Mouse (Mus musculus): Measurements from ENCODE around the gene Tnfrsf21. TPM values are rescaled to one million over a fixed set of nuclear protein-coding genes. Genes with fewer than 3 reads are reported as not detected.
A peak's percentile ranks its signal among the peaks of the same experiment; 100 is the strongest.

The Tnfrsf21 gene
- polyA plus RNA-seq, 2 experiments: 17.0 to 21.2 TPM

DNA sequence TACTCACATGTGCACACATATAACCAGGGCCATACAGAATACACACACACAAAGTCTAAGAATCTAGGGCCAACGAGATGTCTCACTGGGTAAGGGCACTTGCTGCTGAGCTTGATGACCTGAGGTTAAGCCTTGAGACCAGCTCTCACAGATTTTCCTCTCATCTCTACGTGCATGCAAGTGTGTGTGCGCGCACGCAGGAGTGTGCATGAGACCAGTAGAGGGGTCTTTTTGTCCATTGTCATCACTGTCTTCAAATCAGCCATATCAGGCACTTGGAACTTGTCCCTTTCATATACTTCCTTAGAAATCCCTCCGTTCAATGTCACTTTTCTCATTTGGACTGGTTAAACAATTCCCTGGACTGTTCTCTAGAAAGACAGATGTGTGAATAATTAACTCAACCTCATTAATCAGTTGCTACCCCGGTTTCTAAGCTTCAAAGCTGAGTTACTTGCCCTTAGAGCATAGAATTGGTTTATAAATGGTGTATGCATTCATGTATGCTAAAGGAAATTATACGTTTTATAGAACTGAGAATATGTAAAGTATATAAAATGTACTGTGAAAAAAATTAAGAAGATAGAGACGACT, 97.1 kb downstream of the Tnfrsf21 start:
- Histone ChIP-seq H3K9me3 (ENCODE audit: control insufficient read depth, low read length) (no peaks in the 10 kb centered on the region), H3K36me3 (replicated peaks; ENCODE audit: control insufficient read depth, insufficient read depth, low read depth) (no peaks in the 10 kb centered on the region), H3K27me3 (ENCODE audit: control insufficient read depth, insufficient read depth, low read length) (no peaks in the 10 kb centered on the region), H3K4me3 (ENCODE audit: insufficient read depth in 1 of 2, low read depth in 2 of 2, low read length in 2 of 2) (no peak overlapping the region), H3K9ac (replicated peaks) (no peak overlapping the region), H3K4me2 (ENCODE audit: low read depth) (no peak overlapping the region), H3K27ac (no peak overlapping the region), H3K4me1 (replicated peaks; ENCODE audit: control insufficient read depth in 2 of 2, insufficient read depth in 2 of 2, low read length in 1 of 2) (peaks cover 0 to 17% of the 10 kb centered on the region in 2 experiments; a peak in 2 of 4 replicates)
- DNase-seq (ENCODE audit: low read depth in 3 of 3, low spot score in 3 of 3) (no peak), ATAC-seq (ENCODE audit: insufficient read depth) (no peak)
- WGBS (ENCODE audit: insufficient replicate concordance): 65% methylated on average over 9 of the region's 9 CpGs
- TF ChIP-seq EP300 (IDR thresholded peaks at IDR 0.05; ENCODE audit: low read depth): no peak
- no peak for TF ChIP-seq CTCF (IDR thresholded peaks at IDR 0.05; ENCODE audit: low read depth)

- H3K4me2 ChIP-seq (ENCODE audit: low read depth): no peak overlapping the region
- no peaks in the 10 kb centered on the region for H3K27me3 ChIP-seq (ENCODE audit: control insufficient read depth, insufficient read depth, low read length)
- peaks cover 0 to 17% of the 10 kb centered on the region in 2 experiments; a peak in 2 of 4 replicates for H3K4me1 ChIP-seq (replicated peaks; ENCODE audit: control insufficient read depth in 2 of 2, insufficient read depth in 2 of 2, low read length in 1 of 2)
- WGBS (ENCODE audit: insufficient replicate concordance): 59% methylated on average over 8 of the region's 8 CpGs
- no peak overlapping the region for H3K9ac ChIP-seq (replicated peaks)
- H3K9me3 ChIP-seq (ENCODE audit: control insufficient read depth, low read length): no peaks in the 10 kb centered on the region
- no peak for TF ChIP-seq CTCF (IDR thresholded peaks at IDR 0.05; ENCODE audit: low read depth)
- no peak for TF ChIP-seq EP300 (IDR thresholded peaks at IDR 0.05; ENCODE audit: low read depth)
- H3K36me3 ChIP-seq (replicated peaks; ENCODE audit: control insufficient read depth, insufficient read depth, low read depth): no peaks in the 10 kb centered on the region
- no peak overlapping the region for H3K4me3 ChIP-seq (ENCODE audit: insufficient read depth in 1 of 2, low read depth in 2 of 2, low read length in 2 of 2)
- DNase-seq (ENCODE audit: low read depth in 3 of 3, low spot score in 3 of 3) (no peak), ATAC-seq (ENCODE audit: insufficient read depth) (no peak; the same call in 1 of the 2 replicates)
- H3K27ac ChIP-seq: no peak overlapping the region
Observed at GRCm38 (mm10) chr17:43114086-43114581, 97.8 kb downstream of the Tnfrsf21 start.

GRCm38 (mm10) chr17:43114926-43115325, 98.6 kb downstream of the Tnfrsf21 start:
- Histone ChIP-seq H3K9ac (replicated peaks) (no peak overlapping the region), H3K4me3 (ENCODE audit: insufficient read depth in 1 of 2, low read depth in 2 of 2, low read length in 2 of 2) (no peak overlapping the region), H3K4me1 (replicated peaks; ENCODE audit: control insufficient read depth in 2 of 2, insufficient read depth in 2 of 2, low read length in 1 of 2) (peaks cover 0 to 17% of the 10 kb centered on the region in 2 experiments; a peak in 2 of 4 replicates), H3K27me3 (ENCODE audit: control insufficient read depth, insufficient read depth, low read length) (no peaks in the 10 kb centered on the region), H3K36me3 (replicated peaks; ENCODE audit: control insufficient read depth, insufficient read depth, low read depth) (no peaks in the 10 kb centered on the region), H3K27ac (no peak overlapping the region), H3K4me2 (ENCODE audit: low read depth) (no peak overlapping the region), H3K9me3 (ENCODE audit: control insufficient read depth, low read length) (no peaks in the 10 kb centered on the region)
- WGBS (ENCODE audit: insufficient replicate concordance): 74% methylated on average over 6 of the region's 6 CpGs
- ATAC-seq (ENCODE audit: insufficient read depth): peak; percentile 8; the same call in 1 of the 2 replicates
- DNase-seq (ENCODE audit: low read depth in 3 of 3, low spot score in 3 of 3): no peak
- TF ChIP-seq EP300 (IDR thresholded peaks at IDR 0.05; ENCODE audit: low read depth) (no peak), CTCF (IDR thresholded peaks at IDR 0.05; ENCODE audit: low read depth) (no peak)

DNA sequence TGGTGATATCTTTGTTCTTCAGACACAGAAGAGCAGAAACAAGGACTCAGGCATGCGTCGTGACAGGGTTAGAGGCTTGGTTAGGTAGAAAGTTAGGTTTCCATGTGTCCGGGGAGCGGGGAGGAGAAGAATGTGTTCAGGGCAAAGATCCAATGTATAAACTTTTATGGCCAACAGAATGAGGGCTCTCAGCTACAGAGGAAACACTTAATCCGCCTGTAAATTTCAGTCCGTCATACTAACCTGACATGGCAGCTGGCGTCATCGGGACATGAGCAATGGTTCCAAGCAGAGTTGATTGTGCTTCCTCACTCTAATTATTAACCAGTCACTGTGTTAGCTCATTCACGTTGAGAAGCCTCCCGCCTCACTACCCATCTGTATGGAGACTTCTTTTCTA, 100.4 kb downstream of the Tnfrsf21 start:
- TF ChIP-seq CTCF (IDR thresholded peaks at IDR 0.05; ENCODE audit: low read depth): no peak
- no peak for TF ChIP-seq EP300 (IDR thresholded peaks at IDR 0.05; ENCODE audit: low read depth)
- DNase-seq (ENCODE audit: low read depth in 3 of 3, low spot score in 3 of 3) (no peak), ATAC-seq (ENCODE audit: insufficient read depth) (no peak)
- Histone ChIP-seq H3K4me2 (ENCODE audit: low read depth) (no peak overlapping the region), H3K9me3 (ENCODE audit: control insufficient read depth, low read length) (no peaks in the 10 kb centered on the region), H3K4me1 (replicated peaks; ENCODE audit: control insufficient read depth in 2 of 2, insufficient read depth in 2 of 2, low read length in 1 of 2) (peaks cover 0 to 17% of the 10 kb centered on the region in 2 experiments; a peak in 2 of 4 replicates), H3K4me3 (ENCODE audit: insufficient read depth in 1 of 2, low read depth in 2 of 2, low read length in 2 of 2) (no peak overlapping the region), H3K27me3 (ENCODE audit: control insufficient read depth, insufficient read depth, low read length) (no peaks in the 10 kb centered on the region), H3K9ac (replicated peaks) (no peak overlapping the region), H3K27ac (no peak overlapping the region), H3K36me3 (replicated peaks; ENCODE audit: control insufficient read depth, insufficient read depth, low read depth) (no peaks in the 10 kb centered on the region)
- WGBS (ENCODE audit: insufficient replicate concordance): 72% methylated on average over 10 of the region's 10 CpGs

DNA sequence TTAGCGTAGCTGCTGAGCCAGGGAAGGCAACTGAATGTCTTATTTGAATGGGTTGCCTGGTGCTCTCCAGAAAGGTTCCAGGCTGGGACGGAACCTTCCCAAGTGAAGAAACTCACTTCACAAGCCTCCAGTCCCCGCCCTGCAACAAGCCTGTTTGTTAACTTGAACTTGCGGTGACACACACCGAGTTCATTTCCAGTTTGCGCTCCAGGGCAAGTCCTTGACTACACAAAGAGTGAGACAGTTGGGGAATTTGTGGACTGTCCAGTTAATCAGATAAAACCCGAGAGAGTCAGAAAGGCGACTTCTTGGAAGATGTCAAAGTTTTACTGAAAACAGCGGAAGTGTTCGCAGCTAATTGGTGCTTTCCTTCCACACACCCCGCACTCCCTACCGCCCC, 103.1 kb downstream of the Tnfrsf21 start:
- 72% methylated on average over 12 of the region's 12 CpGs for WGBS (ENCODE audit: insufficient replicate concordance)

More for the DNA sequence above, 103.1 kb downstream of the Tnfrsf21 start:
- Histone ChIP-seq H3K4me3 (ENCODE audit: insufficient read depth in 1 of 2, low read depth in 2 of 2, low read length in 2 of 2) (no peak overlapping the region), H3K27me3 (ENCODE audit: control insufficient read depth, insufficient read depth, low read length) (no peaks in the 10 kb centered on the region), H3K9ac (replicated peaks) (no peak overlapping the region), H3K9me3 (ENCODE audit: control insufficient read depth, low read length) (no peaks in the 10 kb centered on the region), H3K4me1 (replicated peaks; ENCODE audit: control insufficient read depth in 2 of 2, insufficient read depth in 2 of 2, low read length in 1 of 2) (peaks cover 0 to 9% of the 10 kb centered on the region in 2 experiments; a peak in 1 of 4 replicates), H3K4me2 (ENCODE audit: low read depth) (no peak overlapping the region), H3K27ac (no peak overlapping the region), H3K36me3 (replicated peaks; ENCODE audit: control insufficient read depth, insufficient read depth, low read depth) (no peaks in the 10 kb centered on the region)
- DNase-seq (ENCODE audit: low read depth in 3 of 3, low spot score in 3 of 3) (no peak), ATAC-seq (ENCODE audit: insufficient read depth) (no peak)
- TF ChIP-seq CTCF (IDR thresholded peaks at IDR 0.05; ENCODE audit: low read depth) (no peak), EP300 (IDR thresholded peaks at IDR 0.05; ENCODE audit: low read depth) (no peak)
